Mouse (Mus musculus) limb, embryonic 14.5 days (tissue): ENCODE results near the gene Pakap. TPM values are rescaled to one million over a fixed set of nuclear protein-coding genes. Genes with fewer than 3 reads are reported as not detected.

Experiments
- ATAC-seq: fragments of 200-750 bp; cut with Nextera tagmentation; 2 replicates; pipeline ENCODE4 v1.8.0; 2017; ENCODE audit warnings: low read depth, moderate number of reproducible peaks, moderate TSS enrichment; ENCODE audit not compliant: low FRiP score
- DNase-seq: peaks from one replicate; pipeline ENCODE4 v3.0.0-alpha.2; 2015; ENCODE audit warnings: low spot score
- H3K27ac ChIP-seq: fragments of 300-500 bp; sonication (generic); replicated peaks from 2 replicates; pipeline ENCODE4 v1.5.1; 2014; ENCODE audit warnings: low read depth, mild to moderate bottlenecking, low read length, moderate library complexity, mixed read lengths
- H3K27me3 ChIP-seq: fragments of 300-500 bp; sonication (generic); 2 replicates; pipeline ENCODE4 v1.6.1; 2014; ENCODE audit warnings: low read length, mixed read lengths; ENCODE audit not compliant: control insufficient read depth, insufficient read depth
- H3K36me3 ChIP-seq: fragments of 300-500 bp; sonication (generic); 2 replicates; pipeline ENCODE4 v1.6.1; 2014; ENCODE audit warnings: mild to moderate bottlenecking, low read length, moderate library complexity, mixed read lengths; ENCODE audit not compliant: control insufficient read depth, insufficient read depth
- H3K4me1 ChIP-seq: fragments of 300-500 bp; sonication (generic); 2 replicates; pipeline ENCODE4 v1.6.1; 2014; ENCODE audit warnings: antibody characterized with exemption, low read length, mixed read lengths; ENCODE audit not compliant: control insufficient read depth, insufficient read depth
- H3K4me2 ChIP-seq: fragments of 300-500 bp; sonication (generic); replicated peaks from 2 replicates; pipeline ENCODE4 v1.6.1; 2014; ENCODE audit warnings: low read depth, mild to moderate bottlenecking, low read length, moderate library complexity; ENCODE audit not compliant: severe bottlenecking
- H3K4me3 ChIP-seq: fragments of 300-500 bp; sonication (generic); replicated peaks from 2 replicates; pipeline ENCODE4 v1.5.1; 2014; ENCODE audit warnings: low read length
- H3K9ac ChIP-seq: fragments of 300-500 bp; sonication (generic); 2 replicates; pipeline ENCODE4 v1.6.1; 2014; ENCODE audit warnings: mild to moderate bottlenecking, low read depth, low read length, moderate library complexity; ENCODE audit not compliant: severe bottlenecking
- H3K9me3 ChIP-seq: fragments of 300-500 bp; sonication (generic); 2 replicates; pipeline ENCODE4 v1.6.1; 2016; ENCODE audit warnings: low read length; ENCODE audit not compliant: control insufficient read depth
- POLR2A ChIP-seq: fragments of 200-500 bp; IDR thresholded peaks from 2 replicates; pipeline ENCODE4 v1.8.0; 2012; ENCODE audit warnings: inconsistent platforms, mild to moderate bottlenecking, moderate library complexity, borderline replicate concordance; ENCODE audit not compliant: insufficient read depth, insufficient read length; ENCODE audit errors: extremely low read depth
- WGBS: fragments of 180-500 bp; shearing (Covaris S2); extraction: QIAGEN DNeasy Blood & Tissue Kit; methylation state at CpG from one replicate; pipeline ENCODE4 v1.1.7; 2014; 5-methylcytosine and 5-hydroxymethylcytosine counted together
- polyA plus RNA-seq, 2 experiments: library from polyadenylated mRNA; depleted of rRNA in 1 of 2; stranded (reverse) in 1 of 2; unstranded in 1 of 2; fragments of >200 nt; fragmentation: Nextera tagmentation in 1 of 2; extraction: Ambion mirVana in 1 of 2; gene quantifications; 2 replicates each; pipeline versions ENCODE4 v1.2.1 to v1.2.3; 2012 to 2014

Pakap gene
- polyA plus RNA-seq, 2 experiments, result 6.4 to 26.9 TPM

- 82% methylated on average over 5 of the region's 5 CpGs for WGBS
- Histone ChIP-seq H3K4me3 (no peak overlapping the region), H3K9me3 (no peaks in the 10 kb centered on the region)
These were observed 254.7 kb downstream of the Pakap start for GRCm38 (mm10) chr4:57822641-57823040.

GRCm38 (mm10) chr4:57824626-57825240 lies 256.8 kb downstream of the Pakap start:
- Histone ChIP-seq H3K4me1 (peaks cover 9% of the 10 kb centered on the region), H3K36me3 (no peaks in the 10 kb centered on the region), H3K4me2 (no peak overlapping the region), H3K27me3 (no peaks in the 10 kb centered on the region), H3K9ac (no peak overlapping the region), H3K4me3 (no peak overlapping the region), H3K27ac (no peak overlapping the region), H3K9me3 (no peaks in the 10 kb centered on the region)
- no peak for TF ChIP-seq POLR2A
- ATAC-seq, result no peak
- DNase-seq, result no peak
- WGBS, result 65% methylated on average over 8 of the region's 8 CpGs

More at GRCm38 (mm10) chr4:57822641-57823040, 254.7 kb downstream of the Pakap start:
- ATAC-seq (no peak), DNase-seq (no peak)
- no peak overlapping the region for H3K9ac ChIP-seq
- no peak overlapping the region for H3K4me2 ChIP-seq
- H3K27me3 ChIP-seq, result no peaks in the 10 kb centered on the region
- no peak for TF ChIP-seq POLR2A
- H3K36me3 ChIP-seq, result no peaks in the 10 kb centered on the region
- peaks cover 9% of the 10 kb centered on the region for H3K4me1 ChIP-seq
- no peak overlapping the region for H3K27ac ChIP-seq

- Histone ChIP-seq H3K4me2 (no peak overlapping the region), H3K9ac (no peak overlapping the region), H3K27me3 (no peaks in the 10 kb centered on the region), H3K27ac (no peak overlapping the region), H3K36me3 (no peaks in the 10 kb centered on the region), H3K4me3 (no peak overlapping the region), H3K9me3 (no peaks in the 10 kb centered on the region), H3K4me1 (peaks cover 9% of the 10 kb centered on the region)
- DNase-seq (no peak), ATAC-seq (no peak)
- no peak for TF ChIP-seq POLR2A
- 83% methylated on average over 7 of the region's 7 CpGs for WGBS
These were observed 258.3 kb downstream of the Pakap start for GRCm38 (mm10) chr4:57826272-57826671.

- Histone ChIP-seq H3K36me3 (no peaks in the 10 kb centered on the region), H3K4me3 (no peak overlapping the region), H3K4me1 (peaks cover 6% of the 10 kb centered on the region), H3K27ac (no peak overlapping the region), H3K27me3 (no peaks in the 10 kb centered on the region), H3K4me2 (no peak overlapping the region), H3K9ac (no peak overlapping the region), H3K9me3 (no peaks in the 10 kb centered on the region)
- ATAC-seq (no peak), DNase-seq (no peak)
- WGBS, result 69% methylated on average over 9 of the region's 9 CpGs
- TF ChIP-seq POLR2A, result no peak
These were observed 261.2 kb downstream of the Pakap start for GRCm38 (mm10) chr4:57829131-57829530.

GRCm38 (mm10) chr4:57829740-57830139 lies 261.8 kb downstream of the Pakap start:
- H3K9me3 ChIP-seq, result no peaks in the 10 kb centered on the region
- DNase-seq (no peak), ATAC-seq (no peak)
- H3K9ac ChIP-seq, result no peak overlapping the region
- no peaks in the 10 kb centered on the region for H3K36me3 ChIP-seq
- no peak overlapping the region for H3K4me2 ChIP-seq
- no peaks in the 10 kb centered on the region for H3K27me3 ChIP-seq
- H3K4me3 ChIP-seq, result no peak overlapping the region
- H3K4me1 ChIP-seq, result peaks cover 6% of the 10 kb centered on the region
- H3K27ac ChIP-seq, result no peak overlapping the region
- no peak for TF ChIP-seq POLR2A
- WGBS, result 24% methylated on average over 3 of the region's 3 CpGs
